ENCODE assay signal across 29 mouse cellular contexts in genomic region chr6:54729451-54730105, GRCm38 (mm10). TPM values are rescaled to one million over a fixed set of nuclear protein-coding genes. Genes with fewer than 3 reads are reported as not detected.
DNase-seq lines count a peak whose midpoint lies in the region; ATAC-seq and TF ChIP-seq lines count a peak whose summit lies in the region.
"Had no signal": no experiment of that assay in that cellular context is flagged by ENCODE, and none has a peak within 500 bp of the region (broad histone marks: within the 10 kb centered on the region; RNA-seq: fewer than 3 reads in every experiment).

No protein-coding gene starts in this region.

- TF ChIP-seq CTCF in kidney, postnatal 0 days (IDR thresholded peaks at IDR 0.05; ENCODE audit: low read depth), result no peak
- TF ChIP-seq CTCF in forebrain, postnatal 0 days (IDR thresholded peaks at IDR 0.05; ENCODE audit: low read depth), result no peak

- no peaks in the 10 kb centered on the region for H3K4me1 ChIP-seq in kidney, postnatal 0 days (replicated peaks; ENCODE audit: insufficient read depth, low read length)
- 0 out of 2 replicates have a peak, but pooled peaks cover 2% of the 10 kb centered on the region for H3K4me1 ChIP-seq in forebrain, postnatal 0 days (ENCODE audit: insufficient read depth)
- H3K4me1 ChIP-seq: embryonic facial prominence, embryonic 12.5 days; midbrain, embryonic 13.5 days; neural tube, embryonic 13.5 days had no signal

- 0 out of 2 replicates have a peak, but pooled peaks have one; percentile 17 for ATAC-seq in kidney, postnatal 0 days (replicated peaks; ENCODE audit: low FRiP score, low read depth)
- no peak for ATAC-seq in forebrain, postnatal 0 days
- ATAC-seq: forebrain, embryonic 15.5 days; lung, postnatal 0 days; midbrain, embryonic 13.5 days; Patski had no signal

- no peaks in the 10 kb centered on the region for H3K27me3 ChIP-seq in kidney, postnatal 0 days (ENCODE audit: insufficient read depth, low read length)
- H3K27me3 ChIP-seq in forebrain, postnatal 0 days (ENCODE audit: insufficient read depth, low read length), result no peaks in the 10 kb centered on the region
- H3K27me3 ChIP-seq: embryonic facial prominence, embryonic 12.5 days; forebrain, embryonic 15.5 days; heart, embryonic 13.5 days; midbrain, embryonic 13.5 days; neural tube, embryonic 13.5 days; Patski had no signal

- no peak overlapping the region for H3K4me2 ChIP-seq in kidney, postnatal 0 days (ENCODE audit: low read length)
- H3K4me2 ChIP-seq in forebrain, postnatal 0 days (ENCODE audit: low read depth), result no peak overlapping the region
- H3K4me2 ChIP-seq: embryonic facial prominence, embryonic 12.5 days; forebrain, embryonic 15.5 days; heart, embryonic 13.5 days; hindbrain, embryonic 14.5 days; midbrain, embryonic 13.5 days; neural tube, embryonic 13.5 days had no signal

- 58% methylated on average over 2 of the region's 2 CpGs for WGBS in kidney, postnatal 0 days
- WGBS in forebrain, postnatal 0 days, result 85% methylated on average over 2 of the region's 2 CpGs

- H3K4me3 ChIP-seq in kidney, postnatal 0 days (replicated peaks; ENCODE audit: low read depth, low read length), result no peak overlapping the region
- H3K4me3 ChIP-seq in forebrain, postnatal 0 days (ENCODE audit: low read depth, low read length), result no peak overlapping the region
- H3K4me3 ChIP-seq: embryonic facial prominence, embryonic 12.5 days; forebrain, embryonic 15.5 days; gastrocnemius, adult 2 months; heart, adult 2 months; heart, embryonic 13.5 days; midbrain, embryonic 13.5 days; neural tube, embryonic 13.5 days had no signal

- H3K9ac ChIP-seq in kidney, postnatal 0 days (ENCODE audit: low read depth, low read length), result no peak overlapping the region
- no peak overlapping the region for H3K9ac ChIP-seq in forebrain, postnatal 0 days
- H3K9ac ChIP-seq: embryonic facial prominence, embryonic 12.5 days; forebrain, embryonic 15.5 days; heart, embryonic 13.5 days; hindbrain, embryonic 14.5 days; midbrain, embryonic 13.5 days; neural tube, embryonic 13.5 days had no signal

- H3K27ac ChIP-seq in kidney, postnatal 0 days, result no peak overlapping the region
- H3K27ac ChIP-seq in forebrain, postnatal 0 days (ENCODE audit: low read depth, low read length), result no peak overlapping the region
- H3K27ac ChIP-seq: embryonic facial prominence, embryonic 12.5 days; forebrain, embryonic 15.5 days; gastrocnemius, adult 2 months; heart, adult 2 months; heart, embryonic 13.5 days; hindbrain, embryonic 14.5 days; midbrain, embryonic 13.5 days; neural tube, embryonic 13.5 days had no signal

- peak; percentile 85 for DNase-seq in heart, adult 11 months
- DNase-seq in heart, adult 8-10 months (ENCODE audit: low spot score), result no peak
- no peak for DNase-seq in kidney, postnatal 0 days (ENCODE audit: low spot score)
- DNase-seq in kidney, postnatal 4 days, result no peak
- DNase-seq in adipocyte (ENCODE audit: low spot score), result peak; percentile 38
- peak; percentile 11 for DNase-seq in yolk sac, embryonic 10.5 days (ENCODE audit: low spot score)
- no peak for DNase-seq in forebrain, postnatal 0 days
- DNase-seq: adrenal gland, postnatal 14 days; cerebellum, adult 11-12 months; cerebellum, adult 9-11 months; embryo, embryonic 11 days; gastrocnemius, adult 2 months; gastrocnemius, postnatal 36 days; heart, postnatal 10 days; liver; lung, adult 18-20 months; lung, postnatal 4 days; thymus, adult 18-20 months; thymus, postnatal 4 days had no signal

- H3K9me3 ChIP-seq in kidney, postnatal 0 days (replicated peaks; ENCODE audit: low read length), result no peaks in the 10 kb centered on the region
- H3K9me3 ChIP-seq in forebrain, postnatal 0 days (ENCODE audit: low read length), result no peaks in the 10 kb centered on the region
- H3K9me3 ChIP-seq: embryonic facial prominence, embryonic 12.5 days; forebrain, embryonic 15.5 days; G1E; heart, embryonic 13.5 days; midbrain, embryonic 13.5 days; neural tube, embryonic 13.5 days had no signal

- H3K36me3 ChIP-seq in kidney, postnatal 0 days (ENCODE audit: insufficient read depth, low read length), result no peaks in the 10 kb centered on the region
- no peaks in the 10 kb centered on the region for H3K36me3 ChIP-seq in forebrain, postnatal 0 days (ENCODE audit: insufficient read depth)
- H3K36me3 ChIP-seq: embryonic facial prominence, embryonic 12.5 days; forebrain, embryonic 15.5 days; G1E; heart, embryonic 13.5 days; midbrain, embryonic 13.5 days; neural tube, embryonic 13.5 days had no signal

RNA-seq across cellular contexts. Expression of gene Mturn, which starts 48.2 kb away (rescaled TPM):
- 10 to 100 TPM; 10.7 to 18.6 (median 13.4) TPM for total RNA-seq in heart, adult 8-10 months (2022)
- polyA plus RNA-seq in kidney, postnatal 0 days (2015; fragmentation: Nextera tagmentation; extraction: Ambion mirVana), result 8.2 and 8.5 TPM in 2 replicates
- 241 and 274 TPM in 2 replicates for total RNA-seq in forebrain, postnatal 0 days (2014; rRNA removed)
- polyA plus RNA-seq in forebrain, postnatal 0 days (2015; fragmentation: Nextera tagmentation; extraction: Ambion mirVana), result 92.8 and 107 TPM in 2 replicates

Comparison
In these comparisons a context has a peak if more than half of its experiments do, and no peak if none do; other contexts are left out.
1. DNase-seq: peak in heart, adult 11 months (single experiment), adipocyte (single experiment) and yolk sac, embryonic 10.5 days (single experiment); none in heart, adult 8-10 months (single experiment), kidney, postnatal 0 days (single experiment), kidney, postnatal 4 days (0 of 2) and forebrain, postnatal 0 days (single experiment).
2. RNA of gene Mturn, which starts 48.2 kb away (total RNA-seq): 241 to 274 TPM in forebrain, postnatal 0 days; 10.7 to 18.6 TPM in heart, adult 8-10 months; every median in the first group is over 10 times any median in the second.